ENCODE assay signal across 19 mouse cellular contexts in the genomic region with DNA sequence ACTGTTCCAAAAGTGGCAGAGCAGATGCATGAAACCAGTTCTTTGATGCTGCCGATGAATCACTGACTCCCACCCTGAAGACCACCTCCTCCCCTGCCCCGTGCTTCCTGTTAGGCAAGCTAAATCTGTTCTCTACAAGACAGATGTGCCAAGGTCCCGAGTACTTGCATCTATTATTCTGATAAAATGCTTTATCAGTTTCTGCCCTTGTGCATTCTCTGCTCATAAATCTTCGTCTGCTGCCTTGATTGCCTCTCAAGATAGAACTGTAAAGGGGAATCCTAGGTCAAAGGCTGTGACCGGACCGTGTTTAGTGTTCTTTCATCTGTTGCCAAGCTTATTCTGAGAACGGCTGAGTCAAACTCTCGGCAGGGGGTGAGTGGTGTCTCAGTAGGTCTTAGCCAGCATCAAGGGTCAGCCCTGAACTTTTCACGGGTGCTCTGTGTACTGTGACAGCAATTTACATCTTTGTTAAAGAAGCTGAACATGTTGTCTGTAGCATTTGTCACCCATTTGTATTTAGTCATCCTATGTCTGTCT. TPM values are rescaled to one million over a fixed set of nuclear protein-coding genes. Genes with fewer than 3 reads are reported as not detected.
DNase-seq lines count a peak whose midpoint lies in the region; ATAC-seq and TF ChIP-seq lines count a peak whose summit lies in the region.
"Had no signal": no experiment of that assay in that cellular context is flagged by ENCODE, and none has a peak within 500 bp of the region (broad histone marks: within the 10 kb centered on the region; RNA-seq: fewer than 3 reads in every experiment).

No protein-coding gene starts in this region.

- no peak overlapping the region for H3K4me3 ChIP-seq in neural tube, embryonic 15.5 days (replicated peaks)
- no peak overlapping the region for H3K4me3 ChIP-seq in hindbrain, postnatal 0 days (ENCODE audit: low read length)
- H3K4me3 ChIP-seq: forebrain, embryonic 15.5 days had no signal

- H3K4me1 ChIP-seq in neural tube, embryonic 15.5 days = peaks cover 10% of the 10 kb centered on the region
- H3K4me1 ChIP-seq in hindbrain, postnatal 0 days (ENCODE audit: insufficient read depth, low read length) = no peaks in the 10 kb centered on the region

- H3K36me3 ChIP-seq in neural tube, embryonic 15.5 days = no peaks in the 10 kb centered on the region
- H3K36me3 ChIP-seq in hindbrain, postnatal 0 days (ENCODE audit: insufficient read depth, low read length) = no peaks in the 10 kb centered on the region
- H3K36me3 ChIP-seq: forebrain, embryonic 15.5 days had no signal

- DNase-seq in gastrocnemius, adult 18-20 months (ENCODE audit: low spot score) = peak; percentile 3
- no peak for DNase-seq in gastrocnemius, postnatal 4 days (ENCODE audit: low spot score in 2 of 2)
- peak; percentile 18 for DNase-seq in neural tube, embryonic 10.5 days (ENCODE audit: extremely low spot score, low spot score)
- peak; percentile 74 for DNase-seq in embryo, embryonic 10 days (ENCODE audit: low spot score)
- DNase-seq in hindbrain, postnatal 0 days (ENCODE audit: low spot score) = no peak
- DNase-seq in testis, postnatal 10 days (ENCODE audit: low spot score) = no peak
- DNase-seq in layer of hippocampus, adult 8-10 months (ENCODE audit: low spot score in 2 of 2) = no peak
- DNase-seq: cerebellum, adult 9-10 months; kidney, adult 9 months; liver; liver, postnatal 0 days; right cerebral cortex, postnatal 25 days; thymus, postnatal 4 days had no signal

- H3K9ac ChIP-seq in neural tube, embryonic 15.5 days (replicated peaks) = no peak overlapping the region
- H3K9ac ChIP-seq in hindbrain, postnatal 0 days (replicated peaks; ENCODE audit: low read length) = no peak overlapping the region
- H3K9ac ChIP-seq: forebrain, embryonic 15.5 days; liver, postnatal 0 days had no signal

- ATAC-seq in neural tube, embryonic 15.5 days (ENCODE audit: low FRiP score) = no peak
- no peak for ATAC-seq in hindbrain, postnatal 0 days
- ATAC-seq: forebrain, embryonic 15.5 days; liver, postnatal 0 days; midbrain, embryonic 16.5 days had no signal

- WGBS in neural tube, embryonic 15.5 days = 30% methylated on average over 9 of the region's 9 CpGs
- WGBS in hindbrain, postnatal 0 days = 37% methylated on average over 9 of the region's 9 CpGs

- no peak overlapping the region for H3K27ac ChIP-seq in neural tube, embryonic 15.5 days (replicated peaks)
- no peak overlapping the region for H3K27ac ChIP-seq in hindbrain, postnatal 0 days
- H3K27ac ChIP-seq: forebrain, embryonic 15.5 days had no signal

- no peaks in the 10 kb centered on the region for H3K9me3 ChIP-seq in neural tube, embryonic 15.5 days (replicated peaks)
- H3K9me3 ChIP-seq in hindbrain, postnatal 0 days (ENCODE audit: low read length) = no peaks in the 10 kb centered on the region
- H3K9me3 ChIP-seq: forebrain, embryonic 15.5 days had no signal

- H3K4me2 ChIP-seq in neural tube, embryonic 15.5 days = no peak overlapping the region
- no peak overlapping the region for H3K4me2 ChIP-seq in hindbrain, postnatal 0 days (ENCODE audit: low read depth, low read length)
- H3K4me2 ChIP-seq: forebrain, embryonic 15.5 days had no signal

- TF ChIP-seq CTCF in hindbrain, postnatal 0 days (IDR thresholded peaks at IDR 0.05; ENCODE audit: low read depth) = no peak

- no peaks in the 10 kb centered on the region for H3K27me3 ChIP-seq in neural tube, embryonic 15.5 days (replicated peaks)
- no peaks in the 10 kb centered on the region for H3K27me3 ChIP-seq in hindbrain, postnatal 0 days (ENCODE audit: insufficient read depth, low read length)
- H3K27me3 ChIP-seq: forebrain, embryonic 15.5 days had no signal

RNA-seq across cellular contexts. Expression of gene Fer, which starts 51.5 kb away (rescaled TPM):
- 10 to 100 TPM; 12.2 to 14.4 TPM for total RNA-seq in gastrocnemius, adult 18-20 months (2021)
- 10 to 100 TPM; 28.4 to 31.9 TPM for total RNA-seq in gastrocnemius, postnatal 4 days (2021)
- polyA plus RNA-seq in neural tube, embryonic 15.5 days (2015; fragmentation: Nextera tagmentation; extraction: Ambion mirVana) = 30.0 and 31.5 TPM in 2 replicates
- total RNA-seq in hindbrain, postnatal 0 days (2014; rRNA removed) = 14.3 and 20.8 TPM in 2 replicates
- 24.8 and 25.1 TPM in 2 replicates for polyA plus RNA-seq in hindbrain, postnatal 0 days (2015; fragmentation: Nextera tagmentation; extraction: Ambion mirVana)
- 10 to 100 TPM; 30.9 to 34.4 (median 32.5) TPM for total RNA-seq in layer of hippocampus, adult 8-10 months (2022)

RNA-seq across cellular contexts. Expression of gene A930002H24Rik, which starts 52.3 kb away (rescaled TPM):
- not detected for total RNA-seq in gastrocnemius, adult 18-20 months (2021)
- total RNA-seq in gastrocnemius, postnatal 4 days (2021) = 1 to 10 TPM; 1.2 to 2.4 TPM
- 2.9 and 3.6 TPM in 2 replicates for polyA plus RNA-seq in neural tube, embryonic 15.5 days (2015; fragmentation: Nextera tagmentation; extraction: Ambion mirVana)
- 8.4 TPM in 1 of 2 replicates, not detected in the other for total RNA-seq in hindbrain, postnatal 0 days (2014; rRNA removed)
- 2.8 and 3.8 TPM in 2 replicates for polyA plus RNA-seq in hindbrain, postnatal 0 days (2015; fragmentation: Nextera tagmentation; extraction: Ambion mirVana)
- 1 to 10 TPM in 1 of 4 experiments, not detected in 3; 1.5 TPM for total RNA-seq in layer of hippocampus, adult 8-10 months (2022)
- total RNA-seq: hematopoietic stem cell, adult 5-6 weeks; left cerebral cortex, postnatal 14 days; megakaryocyte progenitor cell, adult 5-6 weeks had no signal

Comparison
In these comparisons a context has a peak if more than half of its experiments do, and no peak if none do; other contexts are left out.
1. DNase-seq: peak in gastrocnemius, adult 18-20 months (single experiment), neural tube, embryonic 10.5 days (single experiment) and embryo, embryonic 10 days (single experiment); none in gastrocnemius, postnatal 4 days (0 of 2), hindbrain, postnatal 0 days (single experiment), testis, postnatal 10 days (single experiment) and layer of hippocampus, adult 8-10 months (0 of 2).